Mouse (Mus musculus): ENCODE results near the gene Npas2.

DNA sequence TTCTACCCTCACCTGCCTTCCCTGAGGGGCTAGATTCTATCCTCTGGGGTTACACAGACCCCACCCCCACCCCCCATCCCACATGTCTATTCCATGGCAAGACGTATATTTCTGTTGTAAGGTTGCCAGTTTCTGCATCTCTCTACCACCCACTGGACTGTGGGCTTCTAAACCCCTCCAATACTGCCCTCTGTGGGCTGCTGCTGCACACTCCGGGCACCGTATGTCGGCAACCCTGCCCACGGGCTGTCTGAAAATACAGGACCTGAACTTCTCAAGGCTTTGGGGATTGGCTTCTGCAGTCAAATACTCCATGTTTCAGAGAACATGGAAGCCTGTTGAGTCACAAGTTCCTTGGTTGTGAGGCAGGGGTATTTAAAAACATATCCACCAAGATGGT is 17.4 kb downstream of the Npas2 start:
- TF ChIP-seq CTCF (IDR thresholded peaks at IDR 0.05; ENCODE audit: low read depth) (peak; percentile 26; the same call in 1 of the 2 replicates), EP300 (IDR thresholded peaks at IDR 0.05; ENCODE audit: low read depth) (no peak)
